Mouse (Mus musculus) stomach, embryonic 16.5 days (tissue): ENCODE measurements around the gene Msantd1. TPM values are rescaled to one million over a fixed set of nuclear protein-coding genes. Genes with fewer than 3 reads are reported as not detected.

ENCODE experiments used
- ATAC-seq: fragments of 200-750 bp; cut with Nextera tagmentation; 2 replicates; pipeline ENCODE4 v1.8.0; 2017; ENCODE audit warnings: moderate number of reproducible peaks, moderate TSS enrichment; ENCODE audit not compliant: insufficient read depth, low FRiP score
- H3K27ac ChIP-seq: fragments of 300-500 bp; sonication (generic); 2 replicates; pipeline ENCODE4 v1.5.1; 2014; ENCODE audit warnings: low read length
- H3K27me3 ChIP-seq: fragments of 300-500 bp; sonication (generic); 2 replicates; pipeline ENCODE4 v1.6.1; 2014; ENCODE audit warnings: low read length, control low read depth, mixed read lengths; ENCODE audit not compliant: control insufficient read depth, insufficient read depth
- H3K36me3 ChIP-seq: fragments of 300-500 bp; sonication (generic); 2 replicates; pipeline ENCODE4 v1.6.1; 2014; ENCODE audit warnings: low read length; ENCODE audit not compliant: control insufficient read depth, insufficient read depth
- H3K4me1 ChIP-seq: fragments of 300-500 bp; sonication (generic); 2 replicates; pipeline ENCODE4 v1.6.1; 2014; ENCODE audit warnings: low read length, control low read depth, mixed read lengths; ENCODE audit not compliant: control insufficient read depth, insufficient read depth
- H3K4me2 ChIP-seq: fragments of 300-500 bp; sonication (generic); 2 replicates; pipeline ENCODE4 v1.6.1; 2014; ENCODE audit warnings: low read depth, low read length, mixed read lengths
- H3K4me3 ChIP-seq: fragments of 300-500 bp; sonication (generic); replicated peaks from 2 replicates; pipeline ENCODE4 v1.5.1; 2014; ENCODE audit warnings: mild to moderate bottlenecking, low read length
- H3K9ac ChIP-seq: fragments of 300-500 bp; sonication (generic); 2 replicates; pipeline ENCODE4 v1.6.1; 2014; ENCODE audit warnings: low read length
- H3K9me3 ChIP-seq: fragments of 300-500 bp; sonication (generic); replicated peaks from 2 replicates; pipeline ENCODE4 v1.6.1; 2016; ENCODE audit warnings: low read length, control low read depth; ENCODE audit not compliant: control insufficient read depth
- WGBS: fragments of 180-500 bp; shearing (Covaris S2); extraction: QIAGEN DNeasy Blood & Tissue Kit; methylation state at CpG from one replicate; pipeline ENCODE4 v1.1.7; 2014; 5-methylcytosine and 5-hydroxymethylcytosine counted together
- polyA plus RNA-seq: library from polyadenylated mRNA; unstranded; fragments of >200 nt; fragmentation: Nextera tagmentation; extraction: Ambion mirVana; gene quantifications from 2 replicates; pipeline ENCODE4 v1.2.1, GENCODE M21; 2015

Gene Msantd1
- polyA plus RNA-seq, 1 experiment from 2014 or later: 0.65 TPM

GRCm38 (mm10) chr5:34917234-34917655 is 9.4 kb downstream of the Msantd1 start:
- 47% methylated on average over 10 of the region's 10 CpGs for WGBS
- H3K27me3 ChIP-seq: no peaks in the 10 kb centered on the region
- H3K4me2 ChIP-seq: no peak overlapping the region
- H3K9ac ChIP-seq: 0 out of 2 replicates have a peak overlapping the region, but pooled peaks have one; percentile 29
- H3K36me3 ChIP-seq: no peaks in the 10 kb centered on the region
- ATAC-seq: no peak
- no peaks in the 10 kb centered on the region for H3K9me3 ChIP-seq
- H3K4me1 ChIP-seq: no peaks in the 10 kb centered on the region
- H3K4me3 ChIP-seq: no peak overlapping the region
- no peak overlapping the region for H3K27ac ChIP-seq

GRCm38 (mm10) chr5:34918785-34919184 is 11.0 kb downstream of the Msantd1 start:
- no peaks in the 10 kb centered on the region for H3K27me3 ChIP-seq
- no peak for ATAC-seq
- 82% methylated on average over 3 of the region's 3 CpGs for WGBS

GRCm38 (mm10) chr5:34922531-34922930 is 14.7 kb downstream of the Msantd1 start:
- Histone ChIP-seq H3K4me3 (no peak overlapping the region), H3K9me3 (no peaks in the 10 kb centered on the region), H3K4me2 (no peak overlapping the region), H3K36me3 (no peaks in the 10 kb centered on the region), H3K4me1 (no peaks in the 10 kb centered on the region), H3K9ac (no peak overlapping the region), H3K27me3 (no peaks in the 10 kb centered on the region), H3K27ac (no peak overlapping the region)
- ATAC-seq: no peak
- 74% methylated on average over 6 of the region's 6 CpGs for WGBS

More at GRCm38 (mm10) chr5:34918785-34919184, 11.0 kb downstream of the Msantd1 start:
- no peak overlapping the region for H3K4me2 ChIP-seq
- no peaks in the 10 kb centered on the region for H3K4me1 ChIP-seq
- no peaks in the 10 kb centered on the region for H3K9me3 ChIP-seq
- H3K27ac ChIP-seq: no peak overlapping the region
- H3K4me3 ChIP-seq: no peak overlapping the region
- H3K9ac ChIP-seq: no peak overlapping the region
- H3K36me3 ChIP-seq: no peaks in the 10 kb centered on the region

GRCm38 (mm10) chr5:34923920-34924319 is 16.1 kb downstream of the Msantd1 start:
- Histone ChIP-seq H3K4me3 (no peak overlapping the region), H3K4me1 (no peaks in the 10 kb centered on the region), H3K27ac (no peak overlapping the region), H3K9ac (no peak overlapping the region), H3K4me2 (no peak overlapping the region), H3K9me3 (no peaks in the 10 kb centered on the region), H3K36me3 (no peaks in the 10 kb centered on the region), H3K27me3 (no peaks in the 10 kb centered on the region)
- ATAC-seq: no peak
- 91% methylated on average over 4 of the region's 4 CpGs for WGBS

GRCm38 (mm10) chr5:34924519-34924918 is 16.7 kb downstream of the Msantd1 start:
- H3K9ac ChIP-seq: no peak overlapping the region
- no peaks in the 10 kb centered on the region for H3K9me3 ChIP-seq
- no peak overlapping the region for H3K4me2 ChIP-seq
- no peaks in the 10 kb centered on the region for H3K4me1 ChIP-seq
- H3K36me3 ChIP-seq: no peaks in the 10 kb centered on the region
- WGBS: 76% methylated on average over 7 of the region's 7 CpGs
- no peak overlapping the region for H3K27ac ChIP-seq
- no peak for ATAC-seq
- no peaks in the 10 kb centered on the region for H3K27me3 ChIP-seq
- no peak overlapping the region for H3K4me3 ChIP-seq

GRCm38 (mm10) chr5:34927648-34928047 is 19.8 kb downstream of the Msantd1 start:
- H3K36me3 ChIP-seq: no peaks in the 10 kb centered on the region
- no peaks in the 10 kb centered on the region for H3K9me3 ChIP-seq
- ATAC-seq: no peak
- H3K4me1 ChIP-seq: peaks cover 7% of the 10 kb centered on the region
- 82% methylated on average over 4 of the region's 4 CpGs for WGBS
- no peak overlapping the region for H3K4me2 ChIP-seq
- no peak overlapping the region for H3K27ac ChIP-seq
- H3K9ac ChIP-seq: no peak overlapping the region
- no peaks in the 10 kb centered on the region for H3K27me3 ChIP-seq
- no peak overlapping the region for H3K4me3 ChIP-seq

- no peak overlapping the region for H3K9ac ChIP-seq
- H3K27me3 ChIP-seq: no peaks in the 10 kb centered on the region
- no peak overlapping the region for H3K27ac ChIP-seq
- no peak for ATAC-seq
- H3K4me1 ChIP-seq: peaks cover 7% of the 10 kb centered on the region
- H3K36me3 ChIP-seq: no peaks in the 10 kb centered on the region
- H3K4me2 ChIP-seq: no peak overlapping the region
- no peaks in the 10 kb centered on the region for H3K9me3 ChIP-seq
- no peak overlapping the region for H3K4me3 ChIP-seq
- WGBS: 83% methylated on average over 9 of the region's 9 CpGs
Measured at GRCm38 (mm10) chr5:34930151-34930975, 22.6 kb downstream of the Msantd1 start.

- no peaks in the 10 kb centered on the region for H3K36me3 ChIP-seq
- no peak overlapping the region for H3K4me2 ChIP-seq
- ATAC-seq: no peak
- 78% methylated on average over 2 of the region's 2 CpGs for WGBS
- no peak overlapping the region for H3K4me3 ChIP-seq
- H3K27me3 ChIP-seq: no peaks in the 10 kb centered on the region
- no peaks in the 10 kb centered on the region for H3K9me3 ChIP-seq
- H3K4me1 ChIP-seq: peaks cover 7% of the 10 kb centered on the region
- H3K27ac ChIP-seq: no peak overlapping the region
- no peak overlapping the region for H3K9ac ChIP-seq
Measured at GRCm38 (mm10) chr5:34931091-34931490, 23.3 kb downstream of the Msantd1 start.

- 45% methylated on average over 11 of the region's 11 CpGs for WGBS
- ATAC-seq: no peak; the same call in 1 of the 2 replicates
- Histone ChIP-seq H3K4me3 (no peak overlapping the region), H3K36me3 (no peaks in the 10 kb centered on the region), H3K9me3 (no peaks in the 10 kb centered on the region), H3K4me1 (peaks cover 7% of the 10 kb centered on the region), H3K27ac (peak overlapping the region; percentile 50), H3K4me2 (no peak overlapping the region), H3K27me3 (no peaks in the 10 kb centered on the region), H3K9ac (no peak overlapping the region)
Measured at GRCm38 (mm10) chr5:34931516-34932457, 24.0 kb downstream of the Msantd1 start.
